Mouse (Mus musculus): ENCODE results near the gene Tvp23a. TPM values are rescaled to one million over a fixed set of nuclear protein-coding genes. Genes with fewer than 3 reads are reported as not detected.

The Tvp23a gene
- total and polyA plus RNA-seq, 2 experiments, result 0.24 to 0.37 TPM

- Histone ChIP-seq H3K9ac (ENCODE audit: low read depth, low read length) (no peak overlapping the region), H3K27ac (replicated peaks; ENCODE audit: insufficient read depth, low read depth, low read length) (no peak overlapping the region), H3K36me3 (ENCODE audit: control insufficient read depth, insufficient read depth, low read length) (no peaks in the 10 kb centered on the region), H3K4me1 (ENCODE audit: control insufficient read depth, insufficient read depth, low read length) (peaks cover 4% of the 10 kb centered on the region; the same call in 1 of the 2 replicates), H3K79me2 (ENCODE audit: control insufficient read depth, insufficient read depth, low read length) (no peaks in the 10 kb centered on the region), H3K27me3 (ENCODE audit: control insufficient read depth, insufficient read depth, low read length) (no peaks in the 10 kb centered on the region), H3K4me3 (ENCODE audit: insufficient read depth, low read depth, low read length) (no peak overlapping the region)
- TF ChIP-seq CTCF (IDR thresholded peaks at IDR 0.05; ENCODE audit: low read depth, low read length) (no peak), POLR2A (IDR thresholded peaks at IDR 0.05; ENCODE audit: extremely low read depth, insufficient read depth, low read length) (no peak)
- peak; percentile 69 for DNase-seq (ENCODE audit: extremely low read depth, low read depth, low spot score)
- WGBS, result 48% methylated on average over 2 of the region's 2 CpGs
These were observed 28.8 kb upstream of the Tvp23a start for GRCm38 (mm10) chr16:10475919-10476318.

GRCm38 (mm10) chr16:10474956-10475355 is 27.8 kb upstream of the Tvp23a start:
- peaks cover 4% of the 10 kb centered on the region; the same call in 1 of the 2 replicates for H3K4me1 ChIP-seq (ENCODE audit: control insufficient read depth, insufficient read depth, low read length)
- DNase-seq (ENCODE audit: extremely low read depth, low read depth, low spot score), result no peak
- 67% methylated on average over 3 of the region's 3 CpGs for WGBS
- no peak overlapping the region for H3K9ac ChIP-seq (ENCODE audit: low read depth, low read length)
- no peaks in the 10 kb centered on the region for H3K36me3 ChIP-seq (ENCODE audit: control insufficient read depth, insufficient read depth, low read length)
- H3K4me3 ChIP-seq (ENCODE audit: insufficient read depth, low read depth, low read length), result no peak overlapping the region
- H3K27me3 ChIP-seq (ENCODE audit: control insufficient read depth, insufficient read depth, low read length), result no peaks in the 10 kb centered on the region
- TF ChIP-seq POLR2A (IDR thresholded peaks at IDR 0.05; ENCODE audit: extremely low read depth, insufficient read depth, low read length) (no peak), CTCF (IDR thresholded peaks at IDR 0.05; ENCODE audit: low read depth, low read length) (no peak)
- no peaks in the 10 kb centered on the region for H3K79me2 ChIP-seq (ENCODE audit: control insufficient read depth, insufficient read depth, low read length)
- no peak overlapping the region for H3K27ac ChIP-seq (replicated peaks; ENCODE audit: insufficient read depth, low read depth, low read length)

GRCm38 (mm10) chr16:10471950-10472349 is 24.8 kb upstream of the Tvp23a start:
- no peak for DNase-seq (ENCODE audit: extremely low read depth, low read depth, low spot score)
- WGBS, result 93% methylated on average over 3 of the region's 3 CpGs
- TF ChIP-seq POLR2A (IDR thresholded peaks at IDR 0.05; ENCODE audit: extremely low read depth, insufficient read depth, low read length) (no peak), CTCF (IDR thresholded peaks at IDR 0.05; ENCODE audit: low read depth, low read length) (no peak)
- Histone ChIP-seq H3K9ac (ENCODE audit: low read depth, low read length) (no peak overlapping the region), H3K36me3 (ENCODE audit: control insufficient read depth, insufficient read depth, low read length) (no peaks in the 10 kb centered on the region), H3K79me2 (ENCODE audit: control insufficient read depth, insufficient read depth, low read length) (no peaks in the 10 kb centered on the region), H3K27me3 (ENCODE audit: control insufficient read depth, insufficient read depth, low read length) (no peaks in the 10 kb centered on the region), H3K4me3 (ENCODE audit: insufficient read depth, low read depth, low read length) (no peak overlapping the region), H3K27ac (replicated peaks; ENCODE audit: insufficient read depth, low read depth, low read length) (no peak overlapping the region), H3K4me1 (ENCODE audit: control insufficient read depth, insufficient read depth, low read length) (peaks cover 4% of the 10 kb centered on the region; the same call in 1 of the 2 replicates)

- Histone ChIP-seq H3K79me2 (ENCODE audit: control insufficient read depth, insufficient read depth, low read length) (no peaks in the 10 kb centered on the region), H3K36me3 (ENCODE audit: control insufficient read depth, insufficient read depth, low read length) (no peaks in the 10 kb centered on the region), H3K4me1 (ENCODE audit: control insufficient read depth, insufficient read depth, low read length) (peaks cover 8% of the 10 kb centered on the region; the same call in 1 of the 2 replicates), H3K4me3 (ENCODE audit: insufficient read depth, low read depth, low read length) (no peak overlapping the region), H3K9ac (ENCODE audit: low read depth, low read length) (no peak overlapping the region), H3K27me3 (ENCODE audit: control insufficient read depth, insufficient read depth, low read length) (no peaks in the 10 kb centered on the region), H3K27ac (replicated peaks; ENCODE audit: insufficient read depth, low read depth, low read length) (no peak overlapping the region)
- WGBS, result 88% methylated on average over 1 of the region's 1 CpGs
- TF ChIP-seq CTCF (IDR thresholded peaks at IDR 0.05; ENCODE audit: low read depth, low read length), result no peak
- TF ChIP-seq POLR2A (IDR thresholded peaks at IDR 0.05; ENCODE audit: extremely low read depth, insufficient read depth, low read length), result no peak
- no peak for DNase-seq (ENCODE audit: extremely low read depth, low read depth, low spot score)
These were observed 21.0 kb upstream of the Tvp23a start for GRCm38 (mm10) chr16:10468201-10468600.

- Histone ChIP-seq H3K36me3 (ENCODE audit: control insufficient read depth, insufficient read depth, low read length) (no peaks in the 10 kb centered on the region), H3K27me3 (ENCODE audit: control insufficient read depth, insufficient read depth, low read length) (no peaks in the 10 kb centered on the region), H3K9ac (ENCODE audit: low read depth, low read length) (no peak overlapping the region), H3K79me2 (ENCODE audit: control insufficient read depth, insufficient read depth, low read length) (no peaks in the 10 kb centered on the region), H3K4me1 (ENCODE audit: control insufficient read depth, insufficient read depth, low read length) (peaks cover 8% of the 10 kb centered on the region; the same call in 1 of the 2 replicates), H3K4me3 (ENCODE audit: insufficient read depth, low read depth, low read length) (no peak overlapping the region), H3K27ac (replicated peaks; ENCODE audit: insufficient read depth, low read depth, low read length) (no peak overlapping the region)
- TF ChIP-seq POLR2A (IDR thresholded peaks at IDR 0.05; ENCODE audit: extremely low read depth, insufficient read depth, low read length) (no peak), CTCF (IDR thresholded peaks at IDR 0.05; ENCODE audit: low read depth, low read length) (no peak)
- no peak for DNase-seq (ENCODE audit: extremely low read depth, low read depth, low spot score)
- 82% methylated on average over 11 of the region's 11 CpGs for WGBS
These were observed 20.4 kb upstream of the Tvp23a start for GRCm38 (mm10) chr16:10467391-10468107.
